Mouse (Mus musculus): ENCODE results near the gene Cisd3. TPM values are rescaled to one million over a fixed set of nuclear protein-coding genes. Genes with fewer than 3 reads are reported as not detected.

Gene Cisd3
- polyA plus RNA-seq, 1 experiment from 2014 or later: 11.8 TPM

GRCm38 (mm10) chr11:97660734-97661647 is 24.6 kb upstream of the Cisd3 start:
- no peak overlapping the region for H3K27ac ChIP-seq (replicated peaks; ENCODE audit: low read depth, low read length)
- no peak overlapping the region; the same call in 1 of the 2 replicates for H3K9ac ChIP-seq (replicated peaks; ENCODE audit: low read length)
- ATAC-seq (replicated peaks; ENCODE audit: insufficient number of reproducible peaks, low FRiP score, low TSS enrichment, low read depth) (no peak), DNase-seq (ENCODE audit: low spot score) (no peak)
- peak overlapping the region; percentile 84 for H3K4me2 ChIP-seq (ENCODE audit: low read depth, low read length)
- 2% methylated on average over 27 of the region's 27 CpGs for WGBS
- no peaks in the 10 kb centered on the region for H3K9me3 ChIP-seq (replicated peaks; ENCODE audit: control insufficient read depth, low read length)
- H3K36me3 ChIP-seq (replicated peaks; ENCODE audit: control insufficient read depth, insufficient read depth, low read depth, low read length): no peaks in the 10 kb centered on the region; the same call in 1 of the 2 replicates
- peak overlapping the region; percentile 81 for H3K4me3 ChIP-seq (ENCODE audit: low read depth, low read length)
- H3K4me1 ChIP-seq (ENCODE audit: control insufficient read depth, insufficient read depth, low read length): peaks cover 11% of the 10 kb centered on the region
- H3K27me3 ChIP-seq (ENCODE audit: control insufficient read depth, insufficient read depth, low read length): peaks cover 8% of the 10 kb centered on the region

GRCm38 (mm10) chr11:97661648-97662133 is 23.9 kb upstream of the Cisd3 start:
- H3K9ac ChIP-seq (replicated peaks; ENCODE audit: low read length): peak overlapping the region; percentile 37
- peak overlapping the region; percentile 56 for H3K4me2 ChIP-seq (ENCODE audit: low read depth, low read length)
- under 1% methylated on average over 20 of the region's 20 CpGs for WGBS
- DNase-seq (ENCODE audit: low spot score): peak; percentile 69
- peaks cover 11% of the 10 kb centered on the region for H3K4me1 ChIP-seq (ENCODE audit: control insufficient read depth, insufficient read depth, low read length)
- no peaks in the 10 kb centered on the region; the same call in 1 of the 2 replicates for H3K36me3 ChIP-seq (replicated peaks; ENCODE audit: control insufficient read depth, insufficient read depth, low read depth, low read length)
- ATAC-seq (replicated peaks; ENCODE audit: insufficient number of reproducible peaks, low FRiP score, low TSS enrichment, low read depth): no peak
- H3K27ac ChIP-seq (replicated peaks; ENCODE audit: low read depth, low read length): no peak overlapping the region
- no peaks in the 10 kb centered on the region for H3K9me3 ChIP-seq (replicated peaks; ENCODE audit: control insufficient read depth, low read length)
- peaks cover 8% of the 10 kb centered on the region for H3K27me3 ChIP-seq (ENCODE audit: control insufficient read depth, insufficient read depth, low read length)
- H3K4me3 ChIP-seq (ENCODE audit: low read depth, low read length): peak overlapping the region; percentile 27

DNA sequence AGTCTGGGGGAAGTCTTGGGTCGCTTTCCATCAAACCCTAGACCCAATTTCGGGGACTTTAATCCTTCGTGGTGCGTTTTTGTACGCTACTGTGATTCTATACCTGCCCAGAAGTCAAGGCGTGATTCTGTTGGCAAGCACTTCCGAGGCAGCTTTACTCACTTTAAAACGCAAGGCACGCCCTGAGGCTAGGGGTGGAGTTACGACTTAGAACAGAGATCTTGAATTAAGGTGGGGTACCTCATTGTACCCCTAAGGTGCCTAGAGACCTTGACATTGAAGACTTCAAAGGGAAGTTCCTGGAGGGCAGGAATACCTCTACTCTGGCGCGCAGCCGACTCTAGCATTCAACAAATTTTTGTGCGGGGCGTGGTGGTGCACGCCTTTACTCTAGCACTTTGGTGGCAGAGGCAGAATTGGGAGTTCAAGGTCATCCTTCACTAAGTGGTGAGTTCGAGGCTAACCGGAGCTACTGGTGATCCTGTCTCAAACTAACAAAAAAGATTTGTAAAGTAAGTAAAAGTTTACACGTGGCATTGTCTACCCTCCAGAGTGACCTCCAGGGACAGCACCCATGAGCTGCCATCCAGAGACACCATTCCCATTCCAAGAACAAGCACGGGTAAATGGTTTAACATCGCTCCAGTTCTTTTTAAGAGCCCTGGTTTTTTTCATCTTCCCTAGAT is 23.3 kb upstream of the Cisd3 start:
- H3K9ac ChIP-seq (replicated peaks; ENCODE audit: low read length): peak overlapping the region; percentile 88
- no peak overlapping the region for H3K27ac ChIP-seq (replicated peaks; ENCODE audit: low read depth, low read length)
- peak overlapping the region; percentile 89 for H3K4me3 ChIP-seq (ENCODE audit: low read depth, low read length)
- under 1% methylated on average over 21 of the region's 21 CpGs for WGBS
- peak overlapping the region; percentile 79 for H3K4me2 ChIP-seq (ENCODE audit: low read depth, low read length)
- no peaks in the 10 kb centered on the region for H3K9me3 ChIP-seq (replicated peaks; ENCODE audit: control insufficient read depth, low read length)
- ATAC-seq (replicated peaks; ENCODE audit: insufficient number of reproducible peaks, low FRiP score, low TSS enrichment, low read depth) (no peak), DNase-seq (ENCODE audit: low spot score) (peak; percentile 66)
- no peaks in the 10 kb centered on the region; the same call in none of the 2 replicates for H3K36me3 ChIP-seq (replicated peaks; ENCODE audit: control insufficient read depth, insufficient read depth, low read depth, low read length)
- peaks cover 11% of the 10 kb centered on the region for H3K4me1 ChIP-seq (ENCODE audit: control insufficient read depth, insufficient read depth, low read length)
- H3K27me3 ChIP-seq (ENCODE audit: control insufficient read depth, insufficient read depth, low read length): peaks cover 8% of the 10 kb centered on the region

DNA sequence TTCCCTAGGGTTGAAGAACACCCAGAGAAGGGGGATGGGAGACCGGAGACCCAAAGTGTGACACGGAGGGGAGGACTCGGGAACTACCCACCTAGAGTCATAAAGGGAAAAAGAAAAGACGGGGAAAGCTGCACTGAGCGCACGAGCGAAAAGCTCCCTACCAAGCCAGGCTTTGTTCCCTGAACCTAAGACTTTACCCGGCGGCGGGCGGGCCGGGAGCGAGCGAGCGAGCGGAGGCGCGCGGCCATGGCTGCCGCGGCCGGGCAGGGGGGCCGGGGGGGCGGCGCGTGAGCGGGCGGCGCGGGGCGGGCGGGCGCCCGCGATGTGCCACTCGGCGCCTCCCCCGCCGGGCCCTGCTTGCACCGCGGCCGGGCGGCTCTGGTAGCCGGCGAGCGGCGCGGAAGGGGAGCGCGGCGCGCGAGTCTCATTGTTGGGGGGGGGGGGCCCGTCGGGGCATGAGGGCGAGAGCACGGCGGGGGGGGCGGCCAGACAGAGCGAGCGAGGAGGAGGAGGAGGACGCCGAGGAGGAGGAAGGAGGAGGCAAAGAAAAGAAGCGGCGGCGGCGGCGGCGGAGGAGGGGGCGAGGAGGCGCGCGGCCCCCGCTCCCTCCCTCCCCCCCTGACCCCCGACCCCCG is 22.6 kb upstream of the Cisd3 start, which contains the start of gene Mllt6:
Mllt6 (plus strand) TSS at position 522 of the 635 bp plus-strand sequence.
- 0% methylated on average over 16 of the region's 76 CpGs for WGBS
- H3K4me1 ChIP-seq (ENCODE audit: control insufficient read depth, insufficient read depth, low read length): peaks cover 11% of the 10 kb centered on the region
- H3K27ac ChIP-seq (replicated peaks; ENCODE audit: low read depth, low read length): peak within 1 kb of the TSS; percentile 91
- peak; percentile 90 for DNase-seq (ENCODE audit: low spot score)
- H3K9me3 ChIP-seq (replicated peaks; ENCODE audit: control insufficient read depth, low read length): no peaks in the 10 kb centered on the region
- H3K9ac ChIP-seq (replicated peaks; ENCODE audit: low read length): peak within 1 kb of the TSS; percentile 88
- peaks cover 8% of the 10 kb centered on the region for H3K27me3 ChIP-seq (ENCODE audit: control insufficient read depth, insufficient read depth, low read length)
- peak; percentile 30; the same call in 1 of the 2 replicates for ATAC-seq (replicated peaks; ENCODE audit: insufficient number of reproducible peaks, low FRiP score, low TSS enrichment, low read depth)
- H3K36me3 ChIP-seq (replicated peaks; ENCODE audit: control insufficient read depth, insufficient read depth, low read depth, low read length): no peaks in the 10 kb centered on the region; the same call in none of the 2 replicates
- peak within 1 kb of the TSS; percentile 89 for H3K4me3 ChIP-seq (ENCODE audit: low read depth, low read length)
- H3K4me2 ChIP-seq (ENCODE audit: low read depth, low read length): peak within 1 kb of the TSS; percentile 79

- 0 out of 2 replicates have a peak, but pooled peaks have one; percentile 36 for ATAC-seq (replicated peaks; ENCODE audit: insufficient number of reproducible peaks, low FRiP score, low TSS enrichment, low read depth)
- H3K4me3 ChIP-seq (ENCODE audit: low read depth, low read length): peak overlapping the region; percentile 89
- peak overlapping the region; percentile 79 for H3K4me2 ChIP-seq (ENCODE audit: low read depth, low read length)
- peak overlapping the region; percentile 91 for H3K27ac ChIP-seq (replicated peaks; ENCODE audit: low read depth, low read length)
- no peaks in the 10 kb centered on the region; the same call in none of the 2 replicates for H3K36me3 ChIP-seq (replicated peaks; ENCODE audit: control insufficient read depth, insufficient read depth, low read depth, low read length)
- H3K9me3 ChIP-seq (replicated peaks; ENCODE audit: control insufficient read depth, low read length): no peaks in the 10 kb centered on the region
- WGBS: under 1% methylated on average over 38 of the region's 57 CpGs
- DNase-seq (ENCODE audit: low spot score): peak; percentile 68
- peak overlapping the region; percentile 88 for H3K9ac ChIP-seq (replicated peaks; ENCODE audit: low read length)
- peaks cover 11% of the 10 kb centered on the region for H3K4me1 ChIP-seq (ENCODE audit: control insufficient read depth, insufficient read depth, low read length)
- H3K27me3 ChIP-seq (ENCODE audit: control insufficient read depth, insufficient read depth, low read length): peaks cover 8% of the 10 kb centered on the region
These were observed 21.9 kb upstream of the Cisd3 start for GRCm38 (mm10) chr11:97663528-97664338.

GRCm38 (mm10) chr11:97664339-97664665 is 21.3 kb upstream of the Cisd3 start:
- Histone ChIP-seq H3K9me3 (replicated peaks; ENCODE audit: control insufficient read depth, low read length) (no peaks in the 10 kb centered on the region), H3K36me3 (replicated peaks; ENCODE audit: control insufficient read depth, insufficient read depth, low read depth, low read length) (peaks cover 3% of the 10 kb centered on the region), H3K27ac (replicated peaks; ENCODE audit: low read depth, low read length) (peak overlapping the region; percentile 91; the same call in 1 of the 2 replicates), H3K4me2 (ENCODE audit: low read depth, low read length) (peak overlapping the region; percentile 79), H3K9ac (replicated peaks; ENCODE audit: low read length) (peak overlapping the region; percentile 88), H3K27me3 (ENCODE audit: control insufficient read depth, insufficient read depth, low read length) (peaks cover 8% of the 10 kb centered on the region), H3K4me3 (ENCODE audit: low read depth, low read length) (peak overlapping the region; percentile 89), H3K4me1 (ENCODE audit: control insufficient read depth, insufficient read depth, low read length) (peaks cover 11% of the 10 kb centered on the region)
- DNase-seq (ENCODE audit: low spot score): no peak
- 0% methylated on average over 6 of the region's 8 CpGs for WGBS
- no peak for ATAC-seq (replicated peaks; ENCODE audit: insufficient number of reproducible peaks, low FRiP score, low TSS enrichment, low read depth)

GRCm38 (mm10) chr11:97664771-97665240 is 20.8 kb upstream of the Cisd3 start:
- Histone ChIP-seq H3K4me1 (ENCODE audit: control insufficient read depth, insufficient read depth, low read length) (peaks cover 11% of the 10 kb centered on the region), H3K9ac (replicated peaks; ENCODE audit: low read length) (0 out of 2 replicates have a peak overlapping the region, but pooled peaks have one; percentile 6)
- peak; percentile 36 for DNase-seq (ENCODE audit: low spot score)

More at GRCm38 (mm10) chr11:97664771-97665240, 20.8 kb upstream of the Cisd3 start:
- WGBS: 25% methylated on average over 6 of the region's 6 CpGs
- Histone ChIP-seq H3K36me3 (replicated peaks; ENCODE audit: control insufficient read depth, insufficient read depth, low read depth, low read length) (peaks cover 5% of the 10 kb centered on the region), H3K4me2 (ENCODE audit: low read depth, low read length) (peak overlapping the region; percentile 79), H3K27me3 (ENCODE audit: control insufficient read depth, insufficient read depth, low read length) (peaks cover 8% of the 10 kb centered on the region), H3K9me3 (replicated peaks; ENCODE audit: control insufficient read depth, low read length) (no peaks in the 10 kb centered on the region), H3K27ac (replicated peaks; ENCODE audit: low read depth, low read length) (0 out of 2 replicates have a peak overlapping the region, but pooled peaks have one; percentile 11), H3K4me3 (ENCODE audit: low read depth, low read length) (peak overlapping the region; percentile 89)
- ATAC-seq (replicated peaks; ENCODE audit: insufficient number of reproducible peaks, low FRiP score, low TSS enrichment, low read depth): no peak

All from embryonic facial prominence, embryonic 11.5 days (tissue).